Mouse (Mus musculus) forebrain, embryonic 11.5 days (tissue): ENCODE data around the gene Babam2. TPM values are rescaled to one million over a fixed set of nuclear protein-coding genes. Genes with fewer than 3 reads are reported as not detected.

Source experiments
- ATAC-seq: fragments of 200-750 bp; cut with Nextera tagmentation; replicated peaks from 2 replicates; pipeline ENCODE4 v1.8.0; 2017; ENCODE audit warnings: moderate TSS enrichment; ENCODE audit not compliant: low FRiP score
- DNase-seq: peaks from one replicate; pipeline ENCODE4 v3.0.0-alpha.2; 2017; ENCODE audit warnings: low spot score
- H3K27ac ChIP-seq: fragments of 300-500 bp; sonication (generic); 2 replicates; pipeline ENCODE4 v1.5.1; 2014; ENCODE audit warnings: low read depth, low read length
- H3K27me3 ChIP-seq: fragments of 300-500 bp; sonication (generic); 2 replicates; pipeline ENCODE4 v1.6.1; 2014; ENCODE audit warnings: mild to moderate bottlenecking, low read length, mixed read lengths; ENCODE audit not compliant: control insufficient read depth, insufficient read depth
- H3K36me3 ChIP-seq: fragments of 300-500 bp; sonication (generic); 2 replicates; pipeline ENCODE4 v1.6.1; 2014; ENCODE audit warnings: mild to moderate bottlenecking, low read length, moderate library complexity, mixed read lengths; ENCODE audit not compliant: control insufficient read depth, insufficient read depth
- H3K4me1 ChIP-seq: fragments of 300-500 bp; sonication (generic); replicated peaks from 2 replicates; pipeline ENCODE4 v1.6.1; 2014; ENCODE audit warnings: low read length, mixed read lengths; ENCODE audit not compliant: control insufficient read depth, insufficient read depth
- H3K4me2 ChIP-seq: fragments of 300-500 bp; sonication (generic); 2 replicates; pipeline ENCODE4 v1.6.1; 2014; ENCODE audit warnings: low read depth, mild to moderate bottlenecking, low read length, moderate library complexity, mixed read lengths; ENCODE audit not compliant: severe bottlenecking
- H3K4me3 ChIP-seq: fragments of 300-500 bp; sonication (generic); 2 replicates; pipeline ENCODE4 v1.5.1; 2014; ENCODE audit warnings: low read depth, low read length
- H3K9ac ChIP-seq: fragments of 300-500 bp; sonication (generic); 2 replicates; pipeline ENCODE4 v1.6.1; 2014; ENCODE audit warnings: low read length
- H3K9me3 ChIP-seq: fragments of 300-500 bp; sonication (generic); 2 replicates; pipeline ENCODE4 v1.6.1; 2016; ENCODE audit warnings: low read length, mixed read lengths; ENCODE audit not compliant: control insufficient read depth
- WGBS: fragments of 180-500 bp; shearing (Covaris S2); extraction: QIAGEN DNeasy Blood & Tissue Kit; methylation state at CpG from one replicate; pipeline ENCODE4 v1.1.7; 2014; 5-methylcytosine and 5-hydroxymethylcytosine counted together
- polyA plus RNA-seq: library from polyadenylated mRNA; unstranded; fragments of >200 nt; fragmentation: Nextera tagmentation; extraction: Ambion mirVana; gene quantifications from 2 replicates; pipeline ENCODE4 v1.2.1, GENCODE M21; 2014

Gene Babam2
- polyA plus RNA-seq, 1 experiment from 2014 or later, result 39.1 TPM

- H3K27me3 ChIP-seq, result no peaks in the 10 kb centered on the region
- H3K27ac ChIP-seq, result no peak overlapping the region
- H3K4me3 ChIP-seq, result no peak overlapping the region
- H3K4me1 ChIP-seq, result no peaks in the 10 kb centered on the region
- H3K36me3 ChIP-seq, result no peaks in the 10 kb centered on the region
- DNase-seq (no peak), ATAC-seq (no peak)
- H3K4me2 ChIP-seq, result no peak overlapping the region
- WGBS, result 81% methylated on average over 7 of the region's 7 CpGs
- no peaks in the 10 kb centered on the region for H3K9me3 ChIP-seq
- no peak overlapping the region for H3K9ac ChIP-seq
Measured at GRCm38 (mm10) chr5:31983161-31983560, 285.7 kb downstream of the Babam2 start.

DNA sequence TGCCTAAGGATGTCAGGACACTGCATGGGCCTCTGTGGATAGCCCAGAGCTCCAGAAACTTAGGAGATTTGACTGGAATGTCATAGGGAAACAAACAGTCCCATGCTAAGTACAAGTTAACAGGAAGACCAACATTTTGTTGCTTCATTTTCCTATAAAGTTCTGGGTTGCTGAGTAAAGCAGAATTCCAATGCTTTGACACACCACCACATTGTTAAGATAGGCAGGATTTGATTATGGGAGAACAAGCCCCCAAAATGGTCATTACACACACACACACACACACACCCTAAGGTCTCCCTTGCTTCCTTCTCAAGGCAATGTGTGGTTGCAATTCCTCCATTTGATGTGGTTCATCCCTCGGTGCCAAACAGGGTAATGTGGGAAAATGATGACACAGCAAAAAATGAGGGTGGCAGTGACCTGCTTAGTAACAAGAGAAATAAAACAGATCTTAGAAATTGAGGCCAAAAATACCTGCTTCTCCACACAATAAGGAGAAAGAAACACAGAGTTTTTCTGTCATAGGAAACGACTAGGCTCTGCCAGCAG, 286.4 kb downstream of the Babam2 start:
- no peaks in the 10 kb centered on the region for H3K27me3 ChIP-seq
- no peak overlapping the region for H3K4me3 ChIP-seq

DNA sequence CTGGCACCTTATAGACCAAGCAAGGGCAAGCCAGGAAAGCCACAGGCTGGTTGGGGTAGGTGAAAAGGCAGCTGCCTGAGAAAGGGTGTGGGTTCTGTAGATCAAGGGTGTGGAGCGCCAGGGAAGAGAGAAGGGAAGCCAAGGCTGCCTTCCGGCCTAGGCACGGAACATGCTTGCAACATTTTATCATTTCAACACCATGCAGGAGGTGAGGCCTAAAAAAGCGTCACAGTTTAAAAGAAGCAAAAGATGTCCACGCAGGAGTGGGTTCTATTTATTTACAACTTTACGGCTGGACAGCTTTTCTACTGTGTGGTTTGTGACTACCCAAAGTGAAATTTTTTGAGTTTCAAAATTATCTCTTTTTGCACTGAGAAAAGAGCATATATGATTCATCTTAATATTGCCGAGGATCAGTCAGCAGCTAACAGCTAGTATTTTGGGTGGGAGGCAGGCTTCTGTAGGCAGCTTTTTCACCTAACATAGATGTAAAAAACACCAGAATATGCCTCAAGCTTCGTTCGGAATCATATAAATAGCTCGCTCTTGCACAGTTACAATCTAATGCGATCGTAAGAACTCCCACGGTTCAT, 287.0 kb downstream of the Babam2 start:
- no peak overlapping the region for H3K4me2 ChIP-seq
- H3K27me3 ChIP-seq, result no peaks in the 10 kb centered on the region
- no peak overlapping the region for H3K27ac ChIP-seq
- no peak overlapping the region for H3K4me3 ChIP-seq
- no peaks in the 10 kb centered on the region for H3K36me3 ChIP-seq
- DNase-seq (no peak), ATAC-seq (no peak)
- no peak overlapping the region for H3K9ac ChIP-seq
- no peaks in the 10 kb centered on the region for H3K4me1 ChIP-seq
- WGBS, result 91% methylated on average over 13 of the region's 13 CpGs
- H3K9me3 ChIP-seq, result no peaks in the 10 kb centered on the region

More for the DNA sequence above, 286.4 kb downstream of the Babam2 start:
- Histone ChIP-seq H3K36me3 (no peaks in the 10 kb centered on the region), H3K4me2 (no peak overlapping the region), H3K27ac (no peak overlapping the region), H3K9ac (no peak overlapping the region), H3K4me1 (no peaks in the 10 kb centered on the region), H3K9me3 (no peaks in the 10 kb centered on the region)
- DNase-seq (no peak), ATAC-seq (no peak)
- WGBS, result 91% methylated on average over 2 of the region's 2 CpGs

GRCm38 (mm10) chr5:31985021-31985420, 287.5 kb downstream of the Babam2 start:
- Histone ChIP-seq H3K4me1 (no peaks in the 10 kb centered on the region), H3K9me3 (no peaks in the 10 kb centered on the region), H3K36me3 (no peaks in the 10 kb centered on the region), H3K27ac (no peak overlapping the region), H3K4me3 (no peak overlapping the region), H3K9ac (no peak overlapping the region), H3K4me2 (no peak overlapping the region), H3K27me3 (no peaks in the 10 kb centered on the region)
- no peak for ATAC-seq
- no peak for DNase-seq
- WGBS, result 86% methylated on average over 2 of the region's 2 CpGs

- Histone ChIP-seq H3K36me3 (no peaks in the 10 kb centered on the region), H3K4me1 (no peaks in the 10 kb centered on the region), H3K9me3 (no peaks in the 10 kb centered on the region), H3K4me2 (no peak overlapping the region), H3K27me3 (no peaks in the 10 kb centered on the region), H3K4me3 (no peak overlapping the region), H3K9ac (no peak overlapping the region), H3K27ac (no peak overlapping the region)
- 92% methylated on average over 11 of the region's 11 CpGs for WGBS
- DNase-seq, result no peak
- no peak for ATAC-seq
Measured at GRCm38 (mm10) chr5:31987541-31988307, 290.2 kb downstream of the Babam2 start.

- DNase-seq (no peak), ATAC-seq (no peak)
- no peaks in the 10 kb centered on the region for H3K4me1 ChIP-seq
- H3K27me3 ChIP-seq, result no peaks in the 10 kb centered on the region
- no peak overlapping the region for H3K4me3 ChIP-seq
- no peak overlapping the region for H3K27ac ChIP-seq
- H3K36me3 ChIP-seq, result no peaks in the 10 kb centered on the region
- H3K4me2 ChIP-seq, result no peak overlapping the region
- 87% methylated on average over 4 of the region's 4 CpGs for WGBS
- H3K9me3 ChIP-seq, result no peaks in the 10 kb centered on the region
- H3K9ac ChIP-seq, result no peak overlapping the region
Measured at GRCm38 (mm10) chr5:31997189-31997954, 299.9 kb downstream of the Babam2 start.

DNA sequence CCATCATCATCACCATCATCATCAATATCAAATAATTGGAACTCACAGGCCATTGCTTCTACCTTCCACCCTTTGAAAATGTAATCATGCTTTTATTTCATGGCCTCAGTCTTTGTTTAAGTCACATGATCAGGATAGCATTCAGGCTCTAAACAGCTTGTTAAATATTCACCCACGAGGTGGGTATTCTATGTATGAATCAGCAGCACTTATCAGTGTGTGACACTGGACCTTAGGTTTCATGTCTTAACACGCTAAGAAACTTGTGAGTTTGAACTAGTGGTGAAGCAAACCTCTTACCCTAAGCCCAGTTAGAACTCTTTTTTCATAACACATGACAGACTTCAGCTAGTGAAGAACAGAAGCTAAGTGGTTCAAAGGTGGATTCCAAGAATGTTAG, 301.3 kb downstream of the Babam2 start:
- H3K9me3 ChIP-seq, result no peaks in the 10 kb centered on the region
- no peak overlapping the region for H3K9ac ChIP-seq
- no peak overlapping the region for H3K4me3 ChIP-seq
- 81% methylated on average over 2 of the region's 2 CpGs for WGBS
- no peaks in the 10 kb centered on the region for H3K27me3 ChIP-seq
- H3K4me1 ChIP-seq, result no peaks in the 10 kb centered on the region
- no peaks in the 10 kb centered on the region for H3K36me3 ChIP-seq
- ATAC-seq (no peak), DNase-seq (no peak)
- no peak overlapping the region for H3K27ac ChIP-seq
- H3K4me2 ChIP-seq, result no peak overlapping the region

- 80% methylated on average over 3 of the region's 3 CpGs for WGBS
- H3K9me3 ChIP-seq, result no peaks in the 10 kb centered on the region
- no peak overlapping the region for H3K9ac ChIP-seq
- H3K4me1 ChIP-seq, result no peaks in the 10 kb centered on the region
- H3K4me3 ChIP-seq, result no peak overlapping the region
- no peak for ATAC-seq
- DNase-seq, result no peak
- H3K27me3 ChIP-seq, result no peaks in the 10 kb centered on the region
- H3K36me3 ChIP-seq, result no peaks in the 10 kb centered on the region
- no peak overlapping the region for H3K27ac ChIP-seq
- no peak overlapping the region for H3K4me2 ChIP-seq
Measured at GRCm38 (mm10) chr5:32000076-32000475, 302.6 kb downstream of the Babam2 start.
